Mouse (Mus musculus) cerebellum, adult 2 months (tissue): Measurements from ENCODE around the gene Glipr2.

Source experiments
- CTCF ChIP-seq: fragments of 200-500 bp; IDR thresholded peaks from 2 replicates; pipeline ENCODE4 v1.5.1; 2011; ENCODE audit warnings: low read depth, mild to moderate bottlenecking, control low read depth, low read length, moderate library complexity, borderline replicate concordance; ENCODE audit not compliant: insufficient read depth
- POLR2A ChIP-seq: fragments of 200-500 bp; IDR thresholded peaks from 2 replicates; pipeline ENCODE4 v1.6.1; 2011; ENCODE audit warnings: low read length, control low read depth, borderline replicate concordance; ENCODE audit not compliant: insufficient read depth

DNA sequence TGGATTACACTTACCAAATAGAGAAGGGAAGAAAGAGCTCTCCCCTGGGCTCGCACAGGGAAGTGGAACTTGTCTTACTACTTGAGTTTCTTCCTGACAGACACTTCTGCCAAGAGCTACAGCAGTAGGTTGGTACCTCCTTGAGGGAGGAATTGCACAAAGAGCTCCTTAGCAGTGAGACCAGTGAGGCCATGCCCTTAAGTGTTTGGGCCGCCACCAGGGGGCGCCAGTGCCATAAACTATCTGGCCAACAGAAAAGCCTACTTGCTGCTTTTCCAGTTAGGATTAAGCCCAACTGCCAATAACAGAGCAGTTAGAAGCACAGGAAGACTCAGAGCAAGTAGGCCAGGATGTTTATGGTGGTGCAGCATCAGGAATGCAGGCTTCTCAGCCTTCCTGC lies 31.4 kb upstream of the Glipr2 start:
- TF ChIP-seq CTCF, result peak; percentile 80
- TF ChIP-seq POLR2A, result no peak
